Mouse (Mus musculus) kidney, postnatal 36 days (tissue): ENCODE measurements around the gene Arcn1.
A peak's percentile ranks its signal among the peaks of the same experiment; 100 is the strongest.

Source experiments
- DNase-seq, 2 experiments: peaks; one replicate each; pipeline ENCODE4 v3.0.0; 2021 to 2022; ENCODE audit warnings: mixed read lengths in 2 of 2

The Arcn1 gene

GRCm38 (mm10) chr9:44718937-44719631 lies 48.6 kb downstream of the Arcn1 start:
- DNase-seq = no peak

- peak; percentile 90 to 91 for DNase-seq
Measured at GRCm38 (mm10) chr9:44717822-44718242, 49.8 kb downstream of the Arcn1 start.

- DNase-seq = no peak
Measured at GRCm38 (mm10) chr9:44716997-44717821, 50.4 kb downstream of the Arcn1 start.

GRCm38 (mm10) chr9:44715705-44716362 lies 51.8 kb downstream of the Arcn1 start:
- no peak for DNase-seq

- no peak for DNase-seq
Measured at GRCm38 (mm10) chr9:44715109-44715508, 52.5 kb downstream of the Arcn1 start.

GRCm38 (mm10) chr9:44713574-44713973 lies 54.1 kb downstream of the Arcn1 start:
- DNase-seq = no peak

GRCm38 (mm10) chr9:44713080-44713479 lies 54.6 kb downstream of the Arcn1 start:
- DNase-seq = no peak

- no peak for DNase-seq
Measured at GRCm38 (mm10) chr9:44711602-44712001, 56.0 kb downstream of the Arcn1 start.

GRCm38 (mm10) chr9:44710213-44710612 lies 57.4 kb downstream of the Arcn1 start:
- no peak for DNase-seq

GRCm38 (mm10) chr9:44709600-44709999 lies 58.0 kb downstream of the Arcn1 start:
- peak; percentile 46 to 74 for DNase-seq

- no peak for DNase-seq
Measured at GRCm38 (mm10) chr9:44708925-44709324, 58.7 kb downstream of the Arcn1 start.

GRCm38 (mm10) chr9:44708429-44708765 lies 59.2 kb downstream of the Arcn1 start:
- DNase-seq = peak; percentile 84 to 93

- no peak for DNase-seq
Measured at GRCm38 (mm10) chr9:44707749-44708428, 59.8 kb downstream of the Arcn1 start.

- peak; percentile 75 to 77 for DNase-seq
Measured at GRCm38 (mm10) chr9:44699730-44700129, 67.9 kb downstream of the Arcn1 start.

- no peak for DNase-seq
Measured at GRCm38 (mm10) chr9:44699196-44699595, 68.4 kb downstream of the Arcn1 start.

GRCm38 (mm10) chr9:44697866-44698265 lies 69.8 kb downstream of the Arcn1 start:
- no peak for DNase-seq

- DNase-seq = no peak
Measured at GRCm38 (mm10) chr9:44693071-44693470, 74.6 kb downstream of the Arcn1 start.

- DNase-seq = peak; percentile 82 to 93
Measured at GRCm38 (mm10) chr9:44691671-44692520, 75.7 kb downstream of the Arcn1 start.
